Mouse (Mus musculus) hindlimb bud, embryonic 11.5 days (tissue): Measurements from ENCODE around the gene Tescl.

ENCODE experiments used
- DNase-seq: peaks from one replicate; pipeline ENCODE4 v3.0.0-alpha.2; 2012; ENCODE audit warnings: low read depth, low spot score; ENCODE audit errors: extremely low spot score

Tescl gene

DNA sequence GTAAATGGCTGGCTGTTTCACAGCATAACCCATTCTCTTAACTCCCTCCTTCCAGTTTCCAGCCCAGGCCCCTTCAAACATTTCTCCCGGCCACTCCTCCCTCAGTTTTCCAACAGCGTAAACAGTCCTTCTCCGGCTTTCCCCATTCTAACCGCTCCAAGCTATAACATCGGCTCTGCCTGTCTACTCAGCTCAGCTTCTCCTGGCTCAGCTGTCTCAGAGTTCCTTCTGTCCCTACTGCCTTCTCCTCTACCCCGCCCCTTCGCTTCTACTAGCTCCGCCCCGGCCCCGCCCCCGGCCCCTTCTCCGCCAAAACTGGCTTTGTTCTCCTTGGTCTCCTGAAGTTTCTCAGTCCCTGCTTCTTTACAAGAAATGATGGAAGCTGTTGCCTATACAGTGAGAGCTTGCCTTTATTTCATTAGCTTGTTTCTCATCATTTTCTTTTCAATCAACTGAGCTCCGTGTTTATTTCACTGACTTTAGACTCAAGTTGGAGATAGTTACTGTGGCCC lies 32.9 kb downstream of the Tescl start, which contains the start of gene Zfp61:
Gene Zfp61 (minus strand): TSS at position 462 of the 512 bp plus-strand sequence.
- DNase-seq = no peak

DNA sequence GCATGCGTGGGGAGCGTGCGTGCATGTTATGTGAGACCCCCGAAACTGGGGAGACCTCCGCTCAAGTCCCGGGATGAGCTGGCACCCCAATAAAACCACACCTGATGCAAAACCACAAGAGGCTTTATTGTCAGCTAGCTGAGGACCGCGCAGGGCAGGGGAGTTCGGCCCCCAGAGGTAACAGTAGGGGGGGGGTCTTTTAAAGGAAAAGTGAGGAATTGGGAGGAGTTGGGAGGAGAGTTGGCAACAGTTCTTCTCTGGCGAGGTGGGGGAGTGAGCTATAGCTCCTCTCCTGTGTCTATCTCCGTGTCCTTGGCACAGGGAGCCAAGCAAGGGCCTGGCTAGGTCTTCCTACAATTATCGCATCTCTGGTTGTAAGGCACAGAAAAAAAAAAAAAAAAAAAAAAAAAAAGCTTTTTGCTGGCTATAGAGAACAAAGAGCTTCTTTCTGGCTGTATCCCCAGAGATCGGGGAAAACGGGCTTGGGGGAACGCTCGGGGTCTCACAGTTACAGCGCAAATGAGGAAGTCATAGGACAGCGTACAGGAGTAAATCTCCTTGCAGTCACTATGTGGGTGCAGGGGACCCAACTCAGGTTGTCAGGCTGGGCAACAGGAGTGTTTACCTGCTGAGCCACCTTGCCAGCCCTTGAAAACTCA lies 33.8 kb downstream of the Tescl start:
- no peak for DNase-seq

DNA sequence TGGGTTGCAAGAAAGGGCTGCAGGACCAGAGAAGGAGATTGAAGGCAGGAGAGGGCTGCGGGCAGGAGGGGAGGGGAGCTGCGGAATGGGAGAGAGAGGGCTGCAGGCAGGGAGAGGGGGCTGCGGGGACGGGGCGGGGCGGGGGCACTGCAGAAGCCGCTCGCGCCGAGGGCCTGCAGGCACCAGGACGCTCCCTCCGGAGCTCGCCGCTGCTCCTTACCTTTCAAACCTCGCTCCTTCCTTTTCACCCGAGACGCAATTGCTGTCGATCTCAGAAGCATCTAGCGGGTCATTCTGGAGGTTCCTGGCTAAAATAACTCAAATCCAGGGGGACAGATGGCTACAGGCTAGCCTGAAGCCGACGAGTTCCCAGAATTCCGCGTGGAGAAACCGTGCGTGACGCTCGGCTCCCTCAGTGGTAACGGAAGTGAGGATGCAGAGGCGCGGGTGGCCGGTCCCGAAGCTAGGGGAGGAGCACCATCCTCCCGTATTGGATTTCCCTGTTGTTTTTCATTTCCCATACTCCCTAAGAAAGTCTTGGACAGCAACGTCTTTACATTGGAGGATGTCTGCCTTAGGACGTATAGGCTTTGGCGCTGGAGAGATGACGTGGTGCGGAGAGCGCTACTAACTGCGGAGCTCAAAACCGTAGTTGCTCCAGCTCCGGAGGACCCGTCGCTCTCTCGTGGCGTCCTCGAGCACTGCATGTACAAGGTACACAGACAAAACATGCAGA lies 34.6 kb downstream of the Tescl start:
- peak; percentile 80 for DNase-seq

DNA sequence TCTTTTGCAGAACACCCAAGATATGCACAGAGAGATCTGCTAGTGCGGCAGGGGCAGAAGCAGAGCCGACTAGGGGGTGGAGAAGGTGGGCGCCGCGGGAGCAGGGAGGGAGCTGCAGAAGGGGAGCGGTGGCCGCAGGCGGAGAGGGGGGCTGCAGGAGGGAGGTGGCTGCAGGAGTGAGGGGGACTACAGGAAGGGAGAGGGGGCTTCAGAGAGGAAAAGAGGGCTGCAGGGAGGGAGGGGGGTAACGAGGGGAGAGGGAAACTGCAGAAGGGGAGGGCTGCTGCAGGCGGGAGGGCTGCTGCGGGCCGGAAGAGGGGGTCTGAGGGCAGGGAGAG lies 35.1 kb downstream of the Tescl start:
- DNase-seq = no peak

DNA sequence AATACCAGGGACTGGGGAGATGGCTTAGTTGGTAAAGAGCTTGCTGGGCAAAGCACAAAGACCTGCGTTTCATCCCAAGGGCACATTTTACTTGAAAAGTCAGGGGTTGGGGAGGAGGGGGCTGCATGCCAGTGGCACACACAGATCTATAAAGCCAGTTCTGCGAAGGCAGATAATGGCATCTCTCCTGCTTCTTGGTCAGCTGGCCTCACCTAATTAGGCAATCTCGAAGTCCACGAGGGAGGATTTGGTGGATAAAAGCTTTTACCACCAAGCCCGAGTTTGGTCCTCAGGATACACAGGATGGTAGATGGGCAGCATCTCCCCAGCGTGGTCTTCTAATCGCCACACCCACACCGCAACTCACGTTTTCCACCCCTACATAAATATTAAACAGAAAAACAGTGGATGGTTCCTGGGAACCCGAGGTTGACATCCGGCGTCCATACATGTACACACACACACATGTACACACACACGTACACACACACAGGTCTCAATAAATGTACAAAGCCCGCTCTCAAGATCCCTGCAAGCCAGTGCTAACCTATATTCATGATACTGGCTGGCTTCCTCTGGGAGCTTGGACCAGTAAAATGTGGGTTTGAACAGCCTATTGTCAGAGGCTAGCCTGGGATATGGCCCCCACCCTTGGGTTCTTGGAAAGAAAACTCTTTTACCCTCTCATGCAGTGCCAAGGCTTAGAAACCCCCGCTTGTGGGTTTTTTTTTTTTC lies 36.2 kb downstream of the Tescl start:
- DNase-seq = no peak

DNA sequence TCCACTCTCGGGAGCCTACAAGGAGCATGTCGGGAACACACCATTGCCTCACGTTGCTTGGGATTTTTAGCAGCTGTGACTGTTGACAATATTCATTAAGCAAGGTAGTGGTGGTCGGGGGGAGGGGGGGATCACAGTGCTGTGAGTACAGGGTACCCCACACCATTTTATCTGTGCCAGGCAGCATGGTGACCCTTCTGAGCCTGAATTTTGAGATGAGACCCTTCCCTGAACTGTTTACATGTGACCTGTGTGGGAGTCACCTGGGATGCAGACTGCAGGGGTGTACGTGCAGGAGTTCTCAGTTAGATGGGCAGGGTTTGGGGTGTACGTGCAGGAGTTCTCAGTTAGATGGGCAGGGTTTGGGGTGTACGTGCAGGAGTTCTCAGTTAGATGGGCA lies 37.4 kb downstream of the Tescl start:
- DNase-seq = no peak

DNA sequence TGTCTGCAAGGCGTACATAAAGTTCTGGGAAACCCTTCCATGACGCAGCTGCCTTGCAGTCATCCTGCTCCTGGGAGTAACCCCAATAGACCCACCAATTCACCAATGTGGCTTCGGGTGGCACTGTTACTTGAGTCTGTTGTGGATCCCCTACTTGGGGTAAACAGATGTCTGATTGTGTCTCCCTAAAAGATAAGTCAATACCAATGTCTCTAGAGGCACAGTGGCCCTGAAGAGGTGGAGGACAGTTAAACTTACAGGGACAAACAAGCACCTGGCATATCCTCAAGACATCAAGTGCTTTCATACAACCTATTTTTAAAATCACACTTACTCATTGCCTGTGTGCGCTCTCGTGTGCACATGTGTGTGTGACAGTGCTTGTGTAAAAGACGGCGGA lies 38.4 kb downstream of the Tescl start:
- DNase-seq = no peak

DNA sequence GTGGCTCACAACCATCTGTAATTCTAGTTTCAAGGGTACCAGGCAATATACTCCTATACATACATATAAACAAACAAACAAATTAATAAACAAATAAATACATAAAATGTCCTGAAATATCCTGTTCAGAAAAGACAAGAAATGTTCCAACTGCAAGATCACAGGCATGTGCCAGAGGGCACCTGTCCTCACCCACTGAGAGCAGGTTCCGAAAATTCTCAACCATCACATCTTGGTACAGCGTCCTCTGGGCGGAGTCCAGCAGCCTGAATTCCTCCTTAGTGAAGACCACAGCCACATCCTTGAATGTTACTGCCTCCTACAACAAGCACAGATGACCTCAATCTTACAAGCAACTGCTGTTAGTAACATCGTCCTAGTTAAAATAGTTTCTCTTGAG lies 39.0 kb downstream of the Tescl start:
- no peak for DNase-seq

DNA sequence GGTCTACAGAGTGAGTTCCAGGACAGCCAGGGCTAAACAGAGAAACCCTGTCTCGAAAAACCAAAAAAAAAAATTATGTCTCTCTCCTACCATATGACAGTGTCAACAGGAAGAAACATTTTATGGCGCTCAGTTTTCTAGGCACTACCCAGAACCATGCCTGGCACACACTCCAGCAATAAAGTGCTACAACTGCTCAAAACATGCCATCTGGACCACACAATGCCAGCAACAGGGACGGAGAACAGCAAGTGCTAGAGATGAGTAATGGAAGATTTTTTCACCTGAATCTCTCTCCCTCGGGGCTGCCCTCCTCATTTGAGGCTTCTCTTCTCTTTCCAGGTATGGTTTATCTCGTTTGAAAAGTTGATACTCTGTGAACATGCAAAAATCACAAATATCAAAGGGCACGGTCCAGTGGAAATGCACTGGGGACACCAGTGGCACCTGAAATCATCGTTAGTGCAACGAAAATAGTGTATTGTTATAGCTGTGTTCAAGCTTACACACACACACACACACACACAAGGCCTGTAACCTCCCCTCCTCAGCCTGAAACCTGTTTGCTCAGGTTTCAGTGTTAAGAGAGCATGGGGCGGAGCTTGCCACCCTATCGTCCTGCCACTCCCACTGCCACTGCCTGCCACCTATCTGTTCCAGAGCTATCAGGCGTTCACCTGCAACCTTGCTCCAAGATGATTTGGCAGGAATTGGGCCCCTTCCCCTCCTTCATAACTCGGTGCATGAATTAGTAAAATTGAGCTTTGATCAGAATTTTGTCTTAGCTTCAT lies 40.5 kb downstream of the Tescl start:
- DNase-seq = no peak

DNA sequence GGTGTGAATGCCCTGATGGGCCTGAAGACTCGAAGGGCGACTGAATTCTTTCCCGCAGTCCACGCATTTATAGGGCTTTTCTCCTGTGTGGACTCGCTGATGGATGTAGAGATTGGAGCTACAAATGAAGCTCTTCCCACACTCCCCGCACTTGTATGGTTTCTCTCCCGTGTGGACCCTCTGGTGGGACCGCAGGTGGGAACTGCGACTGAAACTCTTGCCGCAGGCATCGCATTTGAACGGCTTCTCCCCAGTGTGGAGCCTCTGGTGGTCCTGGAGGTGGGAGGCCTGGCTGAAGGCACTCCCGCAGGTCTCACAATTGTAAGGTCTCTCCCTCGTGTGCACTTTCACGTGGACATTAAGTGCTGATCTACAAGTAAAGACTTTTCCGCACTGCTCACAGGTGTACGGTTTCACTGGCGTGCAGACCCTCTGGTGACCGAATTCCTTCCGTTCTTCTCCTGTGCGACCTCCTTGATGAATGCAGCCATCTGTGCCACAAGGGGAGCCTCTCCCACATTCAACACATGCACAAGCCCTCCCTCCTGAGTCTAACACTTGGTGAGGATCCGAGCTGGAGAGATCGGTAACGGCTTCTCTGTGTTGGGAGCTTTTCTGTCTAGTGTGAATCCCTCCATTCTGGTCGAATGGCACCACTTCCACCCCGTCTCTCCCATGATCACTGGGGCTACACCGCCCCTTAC lies 42.2 kb downstream of the Tescl start:
- no peak for DNase-seq

DNA sequence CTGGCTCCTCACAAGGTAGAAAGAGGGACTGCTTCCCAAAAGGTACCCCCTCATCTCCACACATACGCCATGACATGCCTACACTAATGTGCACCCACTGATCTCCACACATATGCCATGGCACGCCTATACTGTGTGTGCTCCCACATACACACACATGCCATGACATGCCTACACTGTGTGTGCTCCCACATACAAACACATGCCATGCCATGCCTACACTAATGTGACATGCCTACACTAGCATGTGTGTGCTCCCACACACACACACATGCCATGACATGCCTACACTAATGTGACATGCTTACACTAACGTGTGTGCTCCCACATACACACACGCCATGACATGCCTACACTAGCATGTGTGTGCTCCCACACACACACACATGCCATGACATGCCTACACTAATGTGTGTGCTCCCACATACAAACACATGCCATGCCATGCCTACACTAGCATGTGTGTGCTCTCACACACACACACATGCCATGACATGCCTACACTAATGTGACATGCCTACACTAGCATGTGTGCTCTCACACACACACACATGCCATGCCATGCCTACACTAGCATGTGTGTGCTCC lies 43.5 kb downstream of the Tescl start:
- DNase-seq = no peak

DNA sequence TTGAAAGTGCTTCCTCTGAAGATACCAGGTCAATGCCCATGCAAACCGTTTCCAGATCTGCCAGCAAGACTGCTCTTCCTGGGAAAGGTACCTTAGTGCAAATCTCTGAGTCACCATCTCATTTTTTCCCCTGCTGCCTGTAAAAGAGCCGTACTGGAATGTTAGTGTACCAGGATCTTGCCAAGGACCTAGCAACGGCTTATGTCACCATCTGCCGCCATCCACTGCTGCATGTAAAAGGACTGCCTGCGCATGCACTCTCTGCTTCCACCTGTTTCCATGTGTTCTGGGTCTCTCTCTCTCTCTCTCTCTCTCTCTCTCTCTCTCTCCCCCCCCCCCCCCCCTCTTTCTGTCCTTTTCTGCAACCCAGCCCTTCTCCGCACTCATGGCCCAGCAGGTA lies 45.2 kb downstream of the Tescl start:
- DNase-seq = no peak

DNA sequence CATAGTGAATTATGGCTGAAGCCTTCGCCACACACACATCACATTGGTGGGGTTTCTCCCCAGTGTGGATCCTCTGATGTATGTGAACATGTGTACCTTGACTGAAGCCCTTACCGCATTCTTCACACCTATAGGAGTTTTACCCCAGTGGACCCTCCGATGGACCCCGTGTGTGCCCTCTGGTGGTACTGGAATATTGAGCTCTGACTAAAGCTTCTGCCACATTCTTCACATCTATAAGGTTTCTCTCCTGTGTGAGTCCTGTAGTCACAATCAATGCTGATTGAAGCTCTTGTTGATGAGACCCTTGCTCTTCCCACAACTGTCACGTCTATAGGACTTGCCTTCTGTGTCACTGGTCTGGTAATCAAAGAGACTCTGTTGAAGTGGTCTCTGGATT lies 46.1 kb downstream of the Tescl start:
- DNase-seq = no peak

DNA sequence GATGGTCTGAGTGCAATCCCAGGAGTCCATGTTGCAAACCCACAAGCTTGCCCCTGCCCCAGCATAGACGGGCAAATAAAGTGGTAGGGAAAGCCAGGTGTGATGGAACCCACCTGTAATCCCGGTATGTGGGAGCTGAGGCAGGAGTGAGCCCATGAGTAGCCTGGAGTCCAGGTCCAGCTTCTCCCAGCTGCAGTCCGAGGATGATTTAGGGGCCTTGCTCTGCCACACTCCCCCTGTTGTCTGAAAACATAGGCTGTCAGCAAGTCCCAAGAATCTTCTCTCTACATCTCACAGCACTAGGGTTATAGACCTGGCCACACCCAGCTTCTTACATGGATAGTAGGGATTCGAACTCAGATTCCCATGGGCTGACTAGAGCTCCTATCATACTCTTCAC lies 46.8 kb downstream of the Tescl start:
- no peak for DNase-seq

DNA sequence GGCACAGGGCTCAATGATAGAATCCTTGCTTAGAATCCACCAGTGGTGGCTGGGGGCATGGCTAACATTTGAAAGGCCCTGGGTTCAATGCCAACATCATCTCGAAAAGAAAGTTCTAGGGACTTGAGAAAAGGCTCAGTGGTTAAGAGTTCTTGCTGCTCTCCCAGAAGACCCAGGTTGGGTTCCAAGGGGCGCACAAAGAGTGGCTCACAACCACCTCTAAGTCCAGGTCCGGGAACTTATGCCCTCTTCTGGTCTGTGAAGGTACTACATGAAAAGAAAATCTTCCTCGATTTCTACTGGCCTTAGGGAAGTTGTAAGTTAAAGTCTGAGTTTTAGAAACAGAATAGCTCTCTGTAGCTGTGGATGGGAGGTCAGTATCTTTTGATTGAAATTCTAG lies 47.6 kb downstream of the Tescl start:
- DNase-seq = no peak
